Mouse (Mus musculus) myocyte (in vitro differentiated cells): Measurements from ENCODE around the gene Plcb3. TPM values are rescaled to one million over a fixed set of nuclear protein-coding genes. Genes with fewer than 3 reads are reported as not detected.

ENCODE experiments used
- polyA plus RNA-seq: library from polyadenylated mRNA; unstranded; fragments of >200 nt; fragmentation: generic; extraction: Trizol; gene quantifications from one replicate; pipeline ENCODE4 v1.2.1, GENCODE M21; 2012; ENCODE audit warnings: missing spikeins

Gene Plcb3
- polyA plus RNA-seq, 1 experiment: 34.3 TPM

Other genes starting within 250 kb of the Plcb3 start
- gene Rps6ka4, start 135.8 kb downstream of the Plcb3 start, polyA plus RNA-seq: 47.6 TPM
- gene Ccdc88b, start 118.3 kb downstream of the Plcb3 start, polyA plus RNA-seq: 0.23 TPM
- gene Trmt112, start 66.8 kb downstream of the Plcb3 start, polyA plus RNA-seq: 281 TPM
- gene Prdx5, start 66.4 kb downstream of the Plcb3 start, polyA plus RNA-seq: 276 TPM
- gene Esrra, start 54.7 kb downstream of the Plcb3 start, polyA plus RNA-seq: 52.7 TPM
- gene Catsperz, start 51.1 kb downstream of the Plcb3 start, polyA plus RNA-seq: 0.28 TPM
- gene Kcnk4, start 42.0 kb downstream of the Plcb3 start, polyA plus RNA-seq: 0.12 TPM
- gene Bad, start 34.6 kb downstream of the Plcb3 start, polyA plus RNA-seq: 76.1 TPM
- 39.9 TPM for gene Gpr137, start 34.0 kb downstream of the Plcb3 start, polyA plus RNA-seq
- 1,032 TPM for gene Ppp1r14b, start 1.5 kb downstream of the Plcb3 start, polyA plus RNA-seq
- 96.8 TPM for gene Fkbp2, start 4.0 kb upstream of the Plcb3 start, polyA plus RNA-seq
- 49.2 TPM for gene Vegfb, start 11.2 kb upstream of the Plcb3 start, polyA plus RNA-seq
- gene Dnajc4, start 16.1 kb upstream of the Plcb3 start, polyA plus RNA-seq: 28.5 TPM
- gene Nudt22, start 19.6 kb upstream of the Plcb3 start, polyA plus RNA-seq: 27.0 TPM
- 9.2 TPM for gene Trpt1, start 19.7 kb upstream of the Plcb3 start, polyA plus RNA-seq
- 0.34 TPM for gene Fermt3, start 43.0 kb upstream of the Plcb3 start, polyA plus RNA-seq
- gene Stip1, start 63.5 kb upstream of the Plcb3 start, polyA plus RNA-seq: 223 TPM
- 82.4 TPM for gene Macrod1, start 80.3 kb upstream of the Plcb3 start, polyA plus RNA-seq
- 1.2 TPM for gene Flrt1, start 129.3 kb upstream of the Plcb3 start, polyA plus RNA-seq
- 112 TPM for gene Otub1, start 229.8 kb upstream of the Plcb3 start, polyA plus RNA-seq
- gene Cox8a, start 241.1 kb upstream of the Plcb3 start, polyA plus RNA-seq: 1,011 TPM